Mouse (Mus musculus): ENCODE results near the gene Bpifb3. TPM values are rescaled to one million over a fixed set of nuclear protein-coding genes. Genes with fewer than 3 reads are reported as not detected.

The Bpifb3 gene
- polyA plus RNA-seq (2012; rRNA removed), result not detected in 2 replicates

GRCm38 (mm10) chr2:153917930-153918329 lies at the start of gene Bpifb3:
Gene Bpifb3, plus strand, starts transcription at chr2:153918230.

GRCm38 (mm10) chr2:153870984-153871383 lies 47.0 kb upstream of the Bpifb3 start, which contains the start of gene Sun5:
Gene Sun5, minus strand, starts transcription at chr2:153871084.

GRCm38 (mm10) chr2:153874745-153875144 lies 43.3 kb upstream of the Bpifb3 start, which contains the start of gene Bpifb2:
Gene Bpifb2, plus strand, starts transcription at chr2:153875045.

GRCm38 (mm10) chr2:153900088-153900487 lies 17.9 kb upstream of the Bpifb3 start, which contains the start of gene Bpifb6:
Gene Bpifb6, plus strand, starts transcription at chr2:153900388.

GRCm38 (mm10) chr2:153937843-153938242 lies 19.8 kb downstream of the Bpifb3 start, which contains the start of gene Bpifb4:
Gene Bpifb4, plus strand, starts transcription at chr2:153938212.

GRCm38 (mm10) chr2:153974582-153974981 lies 56.6 kb downstream of the Bpifb3 start, which contains the start of gene Bpifa6:
Gene Bpifa6, plus strand, starts transcription at chr2:153974945.

Other genes with a start within 250 kb of the Bpifb3 start
- gene Dnmt3c, start 221.6 kb upstream of the Bpifb3 start, polyA plus RNA-seq (2012; rRNA removed), result 0.05 TPM in 1 of 2 replicates, not detected in the other
- gene Mapre1, start 177.0 kb upstream of the Bpifb3 start, polyA plus RNA-seq (2012; rRNA removed), result 69.2 and 84.0 TPM in 2 replicates
- 0.09 and 0.16 TPM in 2 replicates for gene Efcab8, start 138.3 kb upstream of the Bpifb3 start, polyA plus RNA-seq (2012; rRNA removed)
- gene Sun5, start 47.1 kb upstream of the Bpifb3 start, polyA plus RNA-seq (2012; rRNA removed), result not detected in 2 replicates
- 0.07 and 0.16 TPM in 2 replicates for gene Bpifb2, start 43.2 kb upstream of the Bpifb3 start, polyA plus RNA-seq (2012; rRNA removed)
- gene Bpifb6, start 17.8 kb upstream of the Bpifb3 start, polyA plus RNA-seq (2012; rRNA removed), result 0.09 TPM in 1 of 2 replicates, not detected in the other
- gene Bpifb4, start 20.0 kb downstream of the Bpifb3 start, polyA plus RNA-seq (2012; rRNA removed), result 0.05 and 0.27 TPM in 2 replicates
- not detected in 2 replicates for gene Bpifa6, start 56.7 kb downstream of the Bpifb3 start, polyA plus RNA-seq (2012; rRNA removed)
- not detected in 2 replicates for gene Bpifa2, start 90.0 kb downstream of the Bpifb3 start, polyA plus RNA-seq (2012; rRNA removed)
- not detected in 2 replicates for gene Bpifa3, start 212.1 kb downstream of the Bpifb3 start, polyA plus RNA-seq (2012; rRNA removed)
- 0.11 and 1.3 TPM in 2 replicates for gene Bpifa1, start 224.7 kb downstream of the Bpifb3 start, polyA plus RNA-seq (2012; rRNA removed)
- not detected in 2 replicates for gene Bpifa5, start 244.4 kb downstream of the Bpifb3 start, polyA plus RNA-seq (2012; rRNA removed)